Mouse (Mus musculus) cerebellum, adult 11 months (tissue): ENCODE data around the gene Gm10260.

Experiments used
- DNase-seq: peaks from one replicate; pipeline ENCODE4 v3.0.0; 2022

Gm10260 gene

DNA sequence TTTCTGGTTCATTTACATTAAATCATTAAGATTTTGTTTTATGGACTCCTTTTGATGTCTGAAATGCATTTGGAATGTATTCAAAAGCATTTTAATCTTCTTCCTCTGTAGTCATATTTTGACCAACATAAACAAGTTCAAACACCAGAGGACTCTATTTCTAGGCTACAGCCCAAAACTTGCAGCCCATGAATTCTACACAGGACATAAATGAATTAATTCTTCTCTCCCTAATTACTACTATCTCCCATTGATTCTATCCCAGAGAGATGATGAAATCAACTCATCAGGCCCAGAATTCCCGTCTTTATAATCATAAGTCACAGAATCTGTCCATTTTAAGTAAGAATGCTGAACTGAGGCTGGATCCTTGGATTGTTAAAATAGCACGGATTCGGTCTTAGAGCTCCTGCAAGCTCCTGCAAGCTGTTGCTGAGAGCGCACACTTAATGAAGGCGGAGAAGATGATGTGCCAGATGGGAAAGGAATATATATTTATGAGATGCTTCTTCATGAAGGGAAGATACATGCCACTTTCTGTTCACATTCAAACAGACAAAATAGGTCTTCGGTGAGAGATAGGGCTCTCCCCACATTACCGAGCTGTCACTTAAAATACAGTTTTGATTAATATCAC is 7.7 kb upstream of the Gm10260 start:
- DNase-seq, result no peak

DNA sequence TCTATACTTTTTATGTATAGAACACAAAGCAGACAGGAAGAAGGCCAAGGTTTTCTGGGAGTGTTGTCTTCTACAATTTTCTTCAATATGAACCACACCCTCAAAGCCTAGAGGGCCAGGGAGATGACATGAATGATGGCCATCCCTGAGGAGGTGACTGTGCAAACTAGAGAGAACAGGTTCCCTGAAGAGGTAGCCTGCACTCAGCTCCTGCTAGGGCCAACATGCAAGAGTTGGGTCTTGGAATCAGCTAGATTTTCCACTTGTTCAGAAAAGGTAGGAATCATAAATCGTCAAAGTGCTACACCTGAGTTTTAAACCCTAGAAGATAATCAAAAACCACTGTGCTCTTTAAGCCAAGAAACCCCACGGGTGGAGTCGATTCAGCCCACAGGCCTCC is 6.2 kb upstream of the Gm10260 start:
- no peak for DNase-seq

GRCm38 (mm10) chr13:97765913-97766312 is 5.5 kb upstream of the Gm10260 start:
- no peak for DNase-seq

GRCm38 (mm10) chr13:97764067-97764466 is 3.6 kb upstream of the Gm10260 start:
- DNase-seq, result no peak

DNA sequence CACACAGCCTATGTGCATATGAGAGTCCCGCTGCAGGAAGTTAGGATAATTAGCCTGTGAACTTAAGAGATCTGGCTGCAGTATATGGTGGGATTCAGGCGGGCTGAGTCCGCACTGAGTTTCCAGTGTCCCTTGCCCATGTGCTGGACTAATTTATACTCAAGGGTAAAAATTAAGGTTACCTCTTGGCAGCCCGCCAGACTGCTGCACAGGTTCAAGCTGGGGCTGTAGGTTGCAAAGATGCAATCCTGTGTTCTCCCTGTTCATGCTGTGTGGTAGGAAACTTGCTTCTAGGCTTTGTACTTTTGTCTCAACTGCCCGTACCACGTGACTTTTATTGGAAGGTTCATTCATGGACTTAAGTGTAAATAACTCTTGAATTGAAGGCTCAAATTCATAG is 3.0 kb upstream of the Gm10260 start:
- no peak for DNase-seq

GRCm38 (mm10) chr13:97762121-97762520 is 1.7 kb upstream of the Gm10260 start:
- no peak for DNase-seq

DNA sequence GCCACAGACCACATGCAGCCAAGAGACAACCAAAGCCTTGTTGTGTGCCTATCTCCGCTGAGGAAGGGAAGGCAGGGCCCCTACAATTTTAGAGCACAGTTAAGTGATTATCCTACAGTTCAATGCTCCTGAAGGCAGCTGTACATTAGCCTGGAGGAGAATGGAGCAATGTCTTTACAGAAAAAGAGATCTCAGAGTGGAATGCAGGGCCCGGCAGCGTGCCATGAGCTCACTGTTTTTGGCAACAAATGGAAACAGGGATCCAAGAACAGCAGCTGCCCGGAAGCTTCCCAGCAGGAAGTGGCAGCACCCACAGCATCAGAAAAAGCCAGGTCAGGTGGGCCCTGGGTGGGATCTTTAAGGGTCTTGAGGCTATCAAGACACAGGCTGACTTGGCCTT is 3.4 kb downstream of the Gm10260 start:
- no peak for DNase-seq

DNA sequence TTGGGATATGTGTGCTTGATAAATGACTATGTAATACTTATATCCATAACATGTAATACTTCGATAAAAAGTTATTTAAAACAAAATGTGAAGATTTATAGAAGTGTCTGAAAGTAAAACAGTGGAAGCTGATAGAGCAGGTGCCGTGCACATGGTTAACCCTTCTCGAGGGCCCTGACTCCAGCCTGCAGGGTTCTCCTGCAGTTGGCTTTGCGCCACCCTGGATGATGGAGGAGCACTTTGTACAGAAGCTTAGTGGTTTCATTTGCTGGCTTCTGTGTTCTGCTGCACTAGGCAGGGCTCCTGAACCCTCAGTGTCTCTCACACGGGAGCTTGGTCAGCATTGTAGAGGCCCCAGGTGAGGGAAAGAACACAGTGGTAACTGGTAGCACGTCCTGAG is 4.3 kb downstream of the Gm10260 start:
- DNase-seq, result no peak

- DNase-seq, result peak; percentile 30
These were observed 9.5 kb downstream of the Gm10260 start for GRCm38 (mm10) chr13:97750851-97751381.

GRCm38 (mm10) chr13:97747037-97747860 is 13.2 kb downstream of the Gm10260 start:
- DNase-seq, result no peak

DNA sequence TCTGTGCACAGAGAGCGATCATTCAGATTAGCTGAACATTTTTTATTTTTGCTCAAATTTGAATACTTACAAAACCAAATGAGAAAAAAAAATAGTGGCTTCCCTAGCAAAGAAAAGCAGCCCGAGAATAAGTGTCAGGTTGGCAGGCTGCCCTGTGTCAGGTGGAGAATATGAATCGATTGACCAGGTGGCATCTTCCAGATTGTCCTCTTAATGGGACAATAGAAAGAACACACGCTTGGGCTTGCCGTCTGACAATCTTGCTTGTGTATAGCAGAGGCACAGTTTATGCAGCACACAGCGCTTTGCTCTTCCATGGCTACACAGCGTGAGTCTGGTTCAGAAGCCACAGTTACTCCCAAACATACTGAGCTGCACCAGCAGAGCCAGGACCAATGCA is 15.8 kb downstream of the Gm10260 start:
- DNase-seq, result no peak

- DNase-seq, result no peak
These were observed 16.4 kb downstream of the Gm10260 start for GRCm38 (mm10) chr13:97744036-97744435.

DNA sequence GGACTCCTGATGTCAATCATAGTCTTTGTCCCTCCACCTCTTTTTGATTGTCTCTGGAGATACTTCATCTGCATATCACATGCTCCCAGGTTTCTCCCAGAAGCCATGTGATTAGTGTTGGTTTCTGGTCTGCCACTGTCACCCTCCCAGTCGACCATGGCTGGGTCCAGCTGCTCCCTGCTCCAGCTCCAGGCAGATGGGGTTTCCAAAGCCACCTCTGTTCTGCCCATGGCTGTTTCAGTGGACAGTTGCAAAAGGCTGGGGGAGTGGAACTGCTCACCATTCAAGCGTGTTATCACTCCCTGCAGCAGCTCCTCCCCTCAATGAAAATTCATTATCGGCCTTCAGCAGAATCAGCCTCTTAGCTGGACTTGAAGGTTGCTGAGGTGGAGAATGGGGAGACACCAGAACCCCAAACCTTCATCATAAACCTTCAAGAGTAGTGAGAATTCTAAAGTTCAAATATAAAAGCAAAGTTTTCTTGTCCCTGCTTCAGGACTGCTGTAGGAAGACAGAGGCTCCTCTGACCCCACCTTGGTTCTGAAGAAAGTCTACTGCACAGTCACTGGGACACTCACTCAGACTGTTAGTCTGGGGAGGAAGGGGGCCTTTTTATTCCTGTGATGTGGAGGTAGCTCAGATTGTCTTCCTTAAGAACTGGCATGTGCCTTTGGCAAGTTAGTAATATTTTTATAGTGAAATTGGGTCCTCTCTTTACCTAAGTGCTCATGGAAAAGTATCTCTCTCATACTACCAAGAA is 17.0 kb downstream of the Gm10260 start:
- DNase-seq, result no peak

GRCm38 (mm10) chr13:97735931-97736330 is 24.5 kb downstream of the Gm10260 start:
- no peak for DNase-seq

- no peak for DNase-seq
These were observed 25.7 kb downstream of the Gm10260 start for GRCm38 (mm10) chr13:97734760-97735159.

DNA sequence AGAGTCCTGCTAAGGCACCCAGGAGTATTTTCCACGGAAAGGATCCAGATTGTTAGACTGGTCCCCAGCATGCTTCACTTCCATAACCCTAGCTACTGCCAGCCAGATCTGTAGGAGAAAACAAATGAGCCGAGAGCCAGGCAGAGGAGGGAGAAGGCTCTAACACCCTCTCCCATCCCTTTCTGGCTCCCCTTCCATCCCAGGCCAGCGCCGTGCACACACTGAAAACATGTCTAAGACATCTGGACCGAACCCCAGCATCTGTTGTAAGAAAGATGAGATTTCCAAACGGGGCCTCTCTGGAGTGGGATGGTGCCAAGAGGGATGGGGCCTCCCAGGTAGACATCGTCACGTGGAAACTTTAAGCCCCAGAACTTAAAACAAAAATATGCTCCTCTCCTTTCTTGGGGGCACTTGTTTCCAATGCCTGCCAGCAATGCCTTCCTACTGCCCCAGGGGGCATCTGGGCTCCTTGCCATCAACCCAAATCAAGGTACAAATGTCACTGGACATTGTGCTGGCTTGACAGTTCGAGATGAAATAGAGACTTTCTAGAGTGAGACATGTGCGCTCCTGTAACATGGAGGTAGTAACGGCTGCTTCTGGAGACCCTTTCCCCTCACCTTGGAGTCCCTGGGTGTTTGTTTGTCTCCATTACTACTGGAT is 35.1 kb downstream of the Gm10260 start:
- no peak for DNase-seq

DNA sequence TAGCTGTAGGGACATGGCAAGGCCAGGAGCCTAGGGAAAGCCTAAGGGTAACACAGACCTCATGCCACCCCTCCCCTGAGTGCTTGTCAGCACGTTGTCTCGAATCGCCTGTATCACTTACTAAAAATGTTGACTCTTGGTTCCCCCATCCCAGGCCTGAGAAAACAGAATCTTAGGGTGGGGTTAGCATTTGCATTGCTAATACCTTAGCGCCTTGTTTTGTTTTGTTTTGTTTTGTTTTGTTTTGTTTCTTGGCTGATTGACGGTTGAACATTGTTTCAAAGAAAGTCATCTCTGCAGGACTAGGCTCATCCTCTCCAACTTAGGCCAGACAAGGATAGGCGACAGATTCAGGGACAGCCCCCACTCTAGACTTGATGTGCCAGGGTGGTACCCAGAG is 35.9 kb downstream of the Gm10260 start:
- DNase-seq, result no peak

DNA sequence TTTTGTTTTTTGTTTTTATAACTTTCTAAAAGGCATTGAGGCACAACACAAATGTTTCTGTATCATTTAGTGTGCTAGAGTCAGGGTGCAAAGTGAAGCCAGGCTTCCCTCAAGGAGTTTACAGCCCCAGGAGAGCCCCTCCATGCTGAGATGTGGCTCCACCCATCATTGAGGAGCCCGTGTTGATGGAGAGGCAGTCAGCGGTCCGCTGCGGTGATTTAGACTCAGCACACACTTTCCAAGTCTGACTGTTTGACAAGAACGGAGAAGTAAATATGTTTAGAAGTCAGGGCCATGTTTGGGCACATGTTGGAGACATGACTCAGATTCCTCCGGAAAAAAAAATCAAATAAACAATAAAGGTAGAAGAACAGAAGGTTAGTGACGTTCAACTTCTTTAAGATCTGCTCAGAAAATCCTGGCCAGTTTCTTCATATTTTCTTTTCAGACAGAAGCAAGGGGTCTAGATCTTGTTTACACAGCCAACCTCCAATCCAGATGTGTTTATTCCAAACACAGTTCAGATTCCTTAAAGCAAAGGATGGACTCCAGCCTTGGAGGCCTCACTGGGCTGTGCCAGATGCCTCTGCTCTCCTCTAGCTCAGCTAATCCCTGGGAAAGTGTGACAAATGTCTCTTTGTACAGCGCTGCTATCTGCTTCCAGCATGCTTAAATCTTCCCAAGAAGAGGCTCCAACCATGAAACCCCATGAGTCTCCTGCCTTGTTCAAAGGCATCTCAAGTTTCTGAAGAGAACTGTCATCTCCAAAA is 47.7 kb downstream of the Gm10260 start:
- no peak for DNase-seq

DNA sequence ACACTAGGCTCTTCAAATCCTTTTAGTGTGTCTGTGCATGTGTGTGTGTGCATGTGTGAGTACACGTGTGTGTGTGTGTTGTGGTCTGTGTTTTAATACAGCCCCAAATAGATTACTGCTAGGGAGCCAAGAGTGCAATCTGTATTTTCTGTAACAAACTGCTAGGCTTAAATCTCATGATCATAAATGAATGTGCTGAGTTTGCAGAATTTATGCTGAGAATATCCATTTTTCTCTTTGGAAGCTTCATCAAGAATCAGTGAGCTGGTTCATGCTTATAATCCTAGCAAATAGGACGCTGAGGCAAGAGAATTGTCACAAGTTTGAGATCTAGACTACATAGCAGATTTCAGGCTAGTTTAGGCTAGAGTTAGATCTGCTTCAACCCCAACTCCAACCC is 48.9 kb downstream of the Gm10260 start:
- no peak for DNase-seq
